Mouse (Mus musculus): ENCODE data around the gene Lbx1. TPM values are rescaled to one million over a fixed set of nuclear protein-coding genes. Genes with fewer than 3 reads are reported as not detected.

The Lbx1 gene
- polyA plus RNA-seq, 1 experiment: not detected

DNA sequence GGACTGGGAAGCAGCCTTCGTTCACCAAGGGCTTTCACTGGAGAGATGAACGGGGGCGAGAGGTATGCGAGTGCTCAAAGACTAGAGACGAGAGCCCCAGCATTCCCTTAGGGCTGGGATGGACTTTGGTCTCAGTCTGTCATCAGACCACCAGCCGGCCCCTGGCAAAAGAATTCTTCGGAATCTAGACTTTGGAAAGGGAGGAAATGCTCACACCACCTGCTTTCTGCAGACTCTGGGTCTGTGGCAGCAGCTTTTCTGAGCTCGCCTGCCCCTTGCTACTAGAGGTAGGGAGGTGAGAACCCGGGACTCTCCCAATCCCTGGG is 14.2 kb downstream of the Lbx1 start:
- TF ChIP-seq POLR2A (IDR thresholded peaks at IDR 0.05; ENCODE audit: low read depth, low read length): no peak
- TF ChIP-seq CTCF (IDR thresholded peaks at IDR 0.05; ENCODE audit: borderline replicate concordance, insufficient read depth, low read length): no peak
- no peaks in the 10 kb centered on the region for H3K4me1 ChIP-seq (ENCODE audit: control insufficient read depth, insufficient read depth, low read length)
- H3K27ac ChIP-seq (ENCODE audit: insufficient read depth, low read length): no peak overlapping the region
- H3K4me3 ChIP-seq (ENCODE audit: insufficient read depth, low read length): no peak overlapping the region

DNA sequence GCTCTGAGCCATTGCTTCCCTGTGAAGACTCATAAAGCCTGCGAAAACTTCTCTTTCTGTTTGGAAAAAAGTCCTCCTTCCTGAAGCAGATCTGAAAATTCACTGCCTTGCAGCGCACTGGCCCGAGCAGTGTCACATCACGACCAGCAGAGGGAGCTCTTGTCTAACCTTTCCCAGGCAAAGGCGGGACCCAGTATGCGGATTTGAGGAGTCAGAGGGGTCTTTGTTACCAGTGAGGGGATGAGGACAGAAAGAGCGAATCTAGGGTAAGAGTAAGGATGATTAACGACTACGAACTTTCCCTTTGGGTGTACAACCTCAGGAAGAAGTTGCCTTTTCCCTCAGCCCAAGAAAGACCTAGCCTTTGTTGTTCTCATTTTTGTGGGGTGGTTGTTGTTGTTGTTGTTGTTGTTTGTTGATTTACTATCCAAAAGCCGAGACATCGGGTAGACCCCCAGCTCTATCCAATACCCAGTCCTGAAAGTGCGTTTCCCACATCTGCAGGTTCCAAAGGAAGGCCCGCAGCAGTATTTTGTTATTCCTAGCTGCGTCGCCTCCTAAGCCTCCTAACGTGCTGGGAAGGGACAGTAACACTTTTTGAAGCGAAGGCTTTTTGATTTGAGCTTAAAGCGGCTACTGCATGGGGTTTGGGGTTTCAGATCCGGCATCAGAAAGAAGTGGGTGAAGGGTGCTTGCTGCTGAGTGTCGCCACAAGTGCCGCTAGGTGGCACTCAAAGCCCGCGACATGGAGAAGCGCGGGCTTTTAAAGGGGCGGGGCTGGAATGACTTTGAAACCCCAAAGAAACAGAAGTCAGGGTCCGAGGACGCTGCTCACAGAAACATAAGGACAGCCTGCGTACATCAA is 14.8 kb downstream of the Lbx1 start:
- Histone ChIP-seq H3K27ac (ENCODE audit: insufficient read depth, low read length) (no peak overlapping the region), H3K4me3 (ENCODE audit: insufficient read depth, low read length) (no peak overlapping the region), H3K4me1 (ENCODE audit: control insufficient read depth, insufficient read depth, low read length) (no peaks in the 10 kb centered on the region)
- TF ChIP-seq POLR2A (IDR thresholded peaks at IDR 0.05; ENCODE audit: low read depth, low read length) (no peak), CTCF (IDR thresholded peaks at IDR 0.05; ENCODE audit: borderline replicate concordance, insufficient read depth, low read length) (peak; percentile 96)

DNA sequence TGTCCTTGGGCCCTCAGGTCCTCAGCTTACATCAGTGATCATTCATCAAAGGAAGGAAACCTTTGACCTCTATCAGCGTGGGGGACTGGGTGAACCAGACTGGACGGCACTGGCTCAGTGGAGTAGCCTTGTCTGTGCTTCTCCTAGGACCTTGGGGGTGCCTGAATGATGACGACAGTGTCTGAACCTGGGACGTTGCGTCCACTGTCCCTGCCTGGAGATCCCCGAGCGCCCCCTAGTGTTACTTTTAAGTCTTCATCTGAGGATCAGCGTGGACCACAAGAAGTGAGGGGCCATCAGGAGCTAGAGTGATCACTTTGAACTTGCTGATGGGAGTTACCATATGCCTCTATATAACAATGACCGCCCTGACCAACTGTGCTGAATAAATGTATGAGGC is 19.4 kb downstream of the Lbx1 start:
- H3K27ac ChIP-seq (ENCODE audit: insufficient read depth, low read length): no peak overlapping the region
- TF ChIP-seq CTCF (IDR thresholded peaks at IDR 0.05; ENCODE audit: borderline replicate concordance, insufficient read depth, low read length) (peak; percentile 61), POLR2A (IDR thresholded peaks at IDR 0.05; ENCODE audit: low read depth, low read length) (no peak)
- H3K4me3 ChIP-seq (ENCODE audit: insufficient read depth, low read length): no peak overlapping the region
- H3K4me1 ChIP-seq (ENCODE audit: control insufficient read depth, insufficient read depth, low read length): no peaks in the 10 kb centered on the region

DNA sequence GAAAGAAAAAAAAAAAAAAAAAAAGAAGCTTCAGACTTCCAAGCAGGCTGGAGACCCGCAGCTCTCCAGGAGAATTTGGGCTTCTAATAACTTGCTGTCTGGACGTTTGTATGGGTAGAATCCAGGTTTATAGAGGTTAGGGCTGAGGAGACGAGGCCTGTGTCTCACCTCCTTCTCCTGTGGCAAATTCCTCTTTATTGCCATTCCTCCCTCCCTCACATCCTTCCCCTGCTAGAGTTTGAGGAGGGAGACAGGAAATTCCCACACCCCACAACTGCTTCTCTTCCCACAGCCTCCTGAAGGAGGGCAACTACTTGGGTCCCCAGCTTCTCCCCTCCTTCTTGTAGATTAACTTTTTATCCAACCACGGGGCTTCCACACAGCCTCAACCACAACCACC is 20.2 kb downstream of the Lbx1 start:
- H3K4me3 ChIP-seq (ENCODE audit: insufficient read depth, low read length): no peak overlapping the region
- H3K4me1 ChIP-seq (ENCODE audit: control insufficient read depth, insufficient read depth, low read length): no peaks in the 10 kb centered on the region
- TF ChIP-seq CTCF (IDR thresholded peaks at IDR 0.05; ENCODE audit: borderline replicate concordance, insufficient read depth, low read length) (no peak), POLR2A (IDR thresholded peaks at IDR 0.05; ENCODE audit: low read depth, low read length) (no peak)
- no peak overlapping the region for H3K27ac ChIP-seq (ENCODE audit: insufficient read depth, low read length)

DNA sequence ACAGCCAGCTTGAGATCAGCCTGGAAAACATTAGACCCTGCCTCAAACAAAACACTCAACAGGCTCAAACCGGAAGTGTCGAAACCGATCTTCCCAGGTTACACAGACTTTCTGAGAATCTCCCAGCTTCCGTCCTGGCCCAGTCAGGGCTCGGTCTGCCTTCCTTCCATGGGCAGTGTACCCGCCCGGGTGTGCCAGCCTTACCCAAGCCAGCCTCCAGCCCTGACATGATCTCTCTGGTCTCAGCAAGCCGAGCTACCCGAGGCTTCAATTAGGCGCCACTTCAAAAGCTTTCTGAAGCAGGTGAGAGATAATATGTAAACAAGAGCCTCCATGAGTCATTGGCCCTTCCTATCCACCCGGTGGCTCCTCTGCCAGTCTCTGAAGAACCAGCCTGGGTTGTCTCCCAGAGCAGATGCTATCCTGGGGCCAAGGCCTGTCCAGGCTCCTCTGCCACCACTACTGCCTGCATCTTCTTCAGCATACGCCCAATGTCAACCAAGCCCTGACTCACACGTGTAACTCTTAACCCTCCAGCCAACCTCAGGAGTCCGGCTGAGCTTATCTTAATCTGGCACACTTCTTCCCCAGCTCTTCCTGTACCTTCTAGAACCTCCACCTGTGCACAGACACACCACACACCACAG is 25.7 kb downstream of the Lbx1 start:
- no peak overlapping the region for H3K27ac ChIP-seq (ENCODE audit: insufficient read depth, low read length)
- H3K4me3 ChIP-seq (ENCODE audit: insufficient read depth, low read length): no peak overlapping the region
- no peak for TF ChIP-seq POLR2A (IDR thresholded peaks at IDR 0.05; ENCODE audit: low read depth, low read length)
- no peak for TF ChIP-seq CTCF (IDR thresholded peaks at IDR 0.05; ENCODE audit: borderline replicate concordance, insufficient read depth, low read length)
- no peaks in the 10 kb centered on the region for H3K4me1 ChIP-seq (ENCODE audit: control insufficient read depth, insufficient read depth, low read length)

DNA sequence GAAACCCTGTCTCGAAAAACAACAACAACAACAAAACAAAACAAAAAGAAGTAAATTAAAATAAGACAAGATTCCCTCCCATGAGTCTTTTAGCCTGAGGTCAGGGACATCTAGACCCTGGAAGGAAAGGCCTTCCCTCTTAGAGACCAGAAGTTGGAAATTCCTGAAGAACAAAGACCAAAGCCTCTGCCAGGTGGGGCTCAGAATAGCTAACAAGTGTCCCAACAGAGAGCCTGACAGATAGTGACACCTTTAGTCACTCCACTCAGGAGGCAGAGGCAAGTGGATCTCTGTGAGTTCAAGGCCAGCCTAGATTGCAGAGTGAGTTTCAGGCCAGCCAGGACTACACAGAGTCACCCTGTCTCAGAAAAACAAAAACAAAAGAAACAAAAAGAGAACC is 26.4 kb downstream of the Lbx1 start:
- H3K27ac ChIP-seq (ENCODE audit: insufficient read depth, low read length): no peak overlapping the region
- no peaks in the 10 kb centered on the region for H3K4me1 ChIP-seq (ENCODE audit: control insufficient read depth, insufficient read depth, low read length)
- H3K4me3 ChIP-seq (ENCODE audit: insufficient read depth, low read length): no peak overlapping the region
- TF ChIP-seq CTCF (IDR thresholded peaks at IDR 0.05; ENCODE audit: borderline replicate concordance, insufficient read depth, low read length) (no peak), POLR2A (IDR thresholded peaks at IDR 0.05; ENCODE audit: low read depth, low read length) (no peak)

DNA sequence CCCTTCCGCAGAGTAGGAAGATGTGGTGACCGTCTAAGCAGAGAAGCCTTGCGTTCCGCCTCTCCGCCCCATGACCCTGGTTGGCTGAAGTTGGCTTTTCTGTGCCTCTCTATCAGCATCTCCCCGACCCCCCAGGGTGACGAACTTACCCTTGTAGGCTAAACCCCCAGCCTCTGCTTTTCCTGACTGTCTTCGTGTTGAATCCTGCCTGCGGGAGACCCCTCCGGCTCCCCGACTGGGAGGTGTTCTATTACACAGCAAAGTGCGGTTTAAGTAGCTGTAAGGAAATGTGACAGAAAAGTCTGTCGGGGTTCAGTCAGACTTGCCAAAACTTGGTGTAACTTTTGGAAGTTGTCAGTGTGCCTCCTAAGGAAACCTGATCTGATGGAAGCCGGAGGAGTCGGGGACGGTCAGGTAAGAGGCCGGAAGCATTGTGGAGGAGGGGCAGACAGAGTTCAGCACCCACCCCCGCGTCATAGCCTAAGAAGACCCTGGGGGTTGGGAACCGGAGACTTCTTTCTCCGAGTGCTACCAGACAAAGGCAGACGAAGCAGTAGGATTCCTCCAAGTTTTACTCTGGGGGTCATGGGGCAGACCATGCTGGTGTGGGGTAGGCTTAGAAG is 27.1 kb downstream of the Lbx1 start:
- TF ChIP-seq POLR2A (IDR thresholded peaks at IDR 0.05; ENCODE audit: low read depth, low read length) (no peak), CTCF (IDR thresholded peaks at IDR 0.05; ENCODE audit: borderline replicate concordance, insufficient read depth, low read length) (no peak)
- H3K27ac ChIP-seq (ENCODE audit: insufficient read depth, low read length): no peak overlapping the region
- H3K4me3 ChIP-seq (ENCODE audit: insufficient read depth, low read length): no peak overlapping the region
- no peaks in the 10 kb centered on the region for H3K4me1 ChIP-seq (ENCODE audit: control insufficient read depth, insufficient read depth, low read length)

DNA sequence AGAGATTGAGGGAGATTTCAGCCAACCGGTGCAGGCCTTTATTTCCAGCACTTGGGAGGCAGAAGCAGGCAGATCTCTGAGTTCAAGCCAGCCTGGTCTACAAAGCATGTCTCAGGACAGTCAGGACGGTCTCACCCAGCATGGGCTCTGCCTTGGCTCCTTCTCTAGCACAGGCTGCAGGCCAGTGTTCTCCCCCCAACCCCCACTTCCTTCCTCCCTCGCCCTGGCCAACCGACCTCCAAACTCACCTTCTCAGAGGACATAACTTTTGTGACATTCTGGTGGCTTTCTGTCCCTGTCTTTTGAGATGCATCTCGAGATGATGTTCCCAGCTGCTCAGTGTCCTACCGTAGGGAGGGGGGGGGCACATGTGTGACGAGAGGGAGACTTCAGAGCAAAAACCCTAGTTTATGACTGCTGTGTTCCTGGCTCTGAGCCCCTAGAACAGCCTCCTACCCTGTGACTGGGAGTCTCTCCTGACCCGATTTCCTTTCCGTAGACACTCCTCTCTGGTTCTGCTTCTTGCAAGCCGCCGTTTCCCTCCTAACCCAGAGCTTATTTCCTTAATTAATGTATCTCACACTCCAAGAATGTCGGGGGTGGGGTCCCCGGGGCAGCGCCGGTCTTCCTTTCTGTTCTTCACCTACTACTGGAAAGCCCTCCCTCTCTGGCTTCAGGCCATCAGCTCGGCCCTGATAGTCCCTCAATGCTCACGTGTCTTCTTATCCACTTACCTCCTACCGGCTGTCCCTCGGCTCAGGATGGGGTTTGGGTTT is 27.8 kb downstream of the Lbx1 start:
- Histone ChIP-seq H3K4me3 (ENCODE audit: insufficient read depth, low read length) (no peak overlapping the region), H3K27ac (ENCODE audit: insufficient read depth, low read length) (no peak overlapping the region), H3K4me1 (ENCODE audit: control insufficient read depth, insufficient read depth, low read length) (no peaks in the 10 kb centered on the region)
- TF ChIP-seq POLR2A (IDR thresholded peaks at IDR 0.05; ENCODE audit: low read depth, low read length): no peak
- no peak for TF ChIP-seq CTCF (IDR thresholded peaks at IDR 0.05; ENCODE audit: borderline replicate concordance, insufficient read depth, low read length)

DNA sequence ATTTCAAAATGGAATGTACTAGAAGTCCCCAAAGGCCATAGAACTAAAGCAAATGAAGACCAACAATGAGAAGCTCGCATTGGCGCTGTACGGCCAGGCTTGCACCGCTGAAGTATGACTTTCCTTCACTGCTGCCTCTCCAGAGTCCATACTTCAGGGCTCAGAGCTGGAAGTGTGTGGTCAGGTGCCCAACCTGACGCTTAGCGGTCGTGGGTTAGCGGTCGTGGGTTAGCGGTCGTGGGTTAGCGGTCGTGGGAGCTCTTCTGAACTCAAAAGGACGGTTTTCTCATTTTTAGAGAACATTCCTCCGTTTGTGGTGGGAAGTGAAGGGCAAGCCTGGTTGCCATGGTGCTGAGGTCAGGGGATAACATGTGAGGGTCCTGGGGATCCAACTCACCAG is 28.5 kb downstream of the Lbx1 start:
- no peak for TF ChIP-seq CTCF (IDR thresholded peaks at IDR 0.05; ENCODE audit: borderline replicate concordance, insufficient read depth, low read length)
- no peak for TF ChIP-seq POLR2A (IDR thresholded peaks at IDR 0.05; ENCODE audit: low read depth, low read length)
- Histone ChIP-seq H3K4me3 (ENCODE audit: insufficient read depth, low read length) (no peak overlapping the region), H3K27ac (ENCODE audit: insufficient read depth, low read length) (no peak overlapping the region), H3K4me1 (ENCODE audit: control insufficient read depth, insufficient read depth, low read length) (no peaks in the 10 kb centered on the region)

Measured in embryonic fibroblast, embryonic 13.5 days (primary cell).